Mouse (Mus musculus): ENCODE measurements around the gene Mapk7.

GRCm38 (mm10) chr11:61535530-61535929 is 41.3 kb upstream of the Mapk7 start:
- no peak for TF ChIP-seq CTCF (IDR thresholded peaks at IDR 0.05; ENCODE audit: extremely low read depth, insufficient read length, insufficient replicate concordance, low read depth, low read length)
- no peak for TF ChIP-seq POLR2A (IDR thresholded peaks at IDR 0.05; ENCODE audit: low read depth, low read length)

Data from small intestine, adult 2 months (tissue).